Mouse (Mus musculus) thymus, postnatal 0 days (tissue): Measurements from ENCODE around the gene Hace1. TPM values are rescaled to one million over a fixed set of nuclear protein-coding genes. Genes with fewer than 3 reads are reported as not detected.
"Not testable (repeated sequence)": the region's sequence is repeated elsewhere in the genome, so short reads cannot be mapped to it uniquely, and the experiment has no call there.

Experiments
- DNase-seq: peaks from one replicate; pipeline ENCODE4 v3.0.0-alpha.2; 2015; ENCODE audit warnings: low spot score
- polyA plus RNA-seq: library from polyadenylated mRNA; unstranded; fragments of >200 nt; fragmentation: Nextera tagmentation; extraction: Ambion mirVana; gene quantifications from 2 replicates; pipeline ENCODE4 v1.2.1, GENCODE M21; 2015

Hace1 gene
- polyA plus RNA-seq: 12.4 and 13.5 TPM in 2 replicates

DNA sequence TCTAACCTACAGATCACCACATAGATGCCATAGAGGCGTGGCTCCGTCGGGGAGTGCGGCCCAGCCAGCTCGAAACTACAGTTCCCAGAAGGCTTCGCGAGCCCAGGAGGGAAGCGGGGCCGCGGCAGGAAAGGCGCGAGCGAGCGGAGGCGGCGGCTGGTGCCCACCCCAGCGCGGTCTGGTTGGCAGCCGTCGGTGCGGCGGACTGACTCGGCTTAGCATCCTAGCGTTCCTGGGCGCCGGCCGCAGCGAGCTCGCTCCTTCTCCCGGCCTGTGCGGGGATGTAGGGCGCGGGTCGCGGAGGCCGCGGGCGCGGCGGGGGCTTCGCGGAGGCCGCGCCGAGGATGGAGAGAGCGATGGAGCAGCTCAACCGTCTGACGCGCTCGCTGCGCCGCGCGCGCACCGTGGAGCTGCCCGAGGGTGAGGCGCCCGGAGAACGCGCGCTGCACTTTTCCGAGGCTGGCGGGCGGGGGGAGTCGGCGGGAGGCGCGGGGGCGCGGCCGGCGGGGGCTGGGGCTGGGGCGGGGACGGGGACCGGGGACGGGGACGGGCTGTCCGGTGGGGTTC lies at the start of gene Hace1:
TSS of gene Hace1 (plus strand) at position 99 of the 567 bp plus-strand sequence.
- DNase-seq: peak; percentile 88

DNA sequence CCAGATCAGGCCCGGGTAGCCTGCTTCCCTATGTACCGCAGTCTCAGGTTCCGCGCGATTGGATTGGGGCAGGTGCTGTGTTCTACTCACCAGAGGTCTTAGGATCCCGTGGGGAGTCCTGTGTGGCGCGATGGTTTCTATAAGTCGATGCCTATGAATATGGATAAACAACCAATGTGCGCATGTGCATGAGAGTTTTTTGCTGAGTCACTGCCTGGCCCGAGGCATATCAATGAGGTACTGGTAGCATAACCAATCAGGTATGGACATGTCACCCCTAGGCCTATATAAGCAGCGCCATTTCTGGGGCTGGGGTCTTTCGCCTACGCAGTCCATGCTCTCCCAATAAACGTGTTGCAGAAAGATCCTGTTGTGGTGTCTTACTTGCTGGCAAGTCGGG lies 40.3 kb upstream of the Hace1 start:
- not testable (repeated sequence) for DNase-seq

DNA sequence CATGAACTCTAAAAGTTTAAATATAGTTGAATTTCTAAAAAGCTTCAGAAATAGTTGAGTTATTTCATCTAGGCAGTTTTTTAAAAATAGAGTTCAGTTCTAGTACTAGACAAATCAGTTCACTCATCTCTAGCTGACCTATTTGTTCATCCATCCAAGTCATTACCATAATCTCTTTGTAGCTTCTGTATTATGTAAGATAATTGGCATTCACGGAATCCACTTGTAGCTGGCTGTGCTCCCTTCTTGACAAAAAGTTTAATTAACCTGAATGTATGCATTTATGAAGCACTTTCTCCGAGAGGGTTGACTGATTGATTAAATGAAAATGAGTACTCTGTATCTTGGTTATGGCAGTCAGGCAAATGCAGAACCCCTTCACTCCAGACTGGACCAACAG lies 34.9 kb upstream of the Hace1 start:
- no peak for DNase-seq

DNA sequence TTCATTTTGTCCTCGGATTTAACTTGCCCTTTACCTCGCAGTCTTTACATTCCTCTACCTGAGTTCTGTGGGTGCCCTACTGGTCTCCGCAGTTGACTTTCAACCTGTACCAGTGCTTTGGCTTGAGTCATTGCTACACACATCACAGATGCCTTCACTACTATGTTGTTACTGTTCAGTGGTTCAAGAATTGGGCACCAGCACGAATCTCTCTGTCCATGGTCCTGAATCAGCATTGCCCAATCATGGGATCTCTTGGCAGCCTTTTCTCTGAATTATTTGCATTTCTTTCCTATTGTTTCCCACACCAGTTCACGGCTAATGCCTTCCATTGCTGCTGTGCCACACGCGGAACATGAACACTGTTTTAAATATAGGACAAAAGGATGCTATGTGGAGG lies 30.8 kb upstream of the Hace1 start:
- DNase-seq: peak; percentile 34

DNA sequence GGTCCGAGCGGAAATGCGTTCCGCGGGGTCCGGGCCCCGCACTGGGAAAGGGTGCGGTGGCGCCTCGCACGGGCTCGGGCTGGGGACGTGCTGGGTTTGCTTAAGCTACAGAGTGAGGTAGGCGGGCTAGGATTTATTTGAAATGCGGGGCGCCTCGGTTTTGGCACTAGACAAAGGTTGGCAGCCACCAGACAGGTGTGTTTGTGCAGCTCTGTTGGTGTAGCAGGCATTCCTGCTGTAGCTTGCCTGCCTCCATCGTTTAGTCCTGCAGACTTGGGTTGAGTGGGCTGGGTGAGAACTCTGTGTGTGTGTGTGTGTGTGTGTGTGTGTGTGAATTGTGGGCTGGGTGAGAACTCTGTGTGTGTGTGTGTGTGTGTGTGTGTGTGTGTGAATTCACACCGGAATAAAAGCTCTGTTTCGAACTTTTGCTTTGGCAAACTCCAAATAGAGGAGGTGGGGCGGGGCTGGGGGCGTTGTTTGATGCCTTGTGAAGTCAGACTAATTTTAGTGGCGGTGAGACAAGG lies 731 bp downstream of the Hace1 start:
- peak; percentile 58 for DNase-seq

DNA sequence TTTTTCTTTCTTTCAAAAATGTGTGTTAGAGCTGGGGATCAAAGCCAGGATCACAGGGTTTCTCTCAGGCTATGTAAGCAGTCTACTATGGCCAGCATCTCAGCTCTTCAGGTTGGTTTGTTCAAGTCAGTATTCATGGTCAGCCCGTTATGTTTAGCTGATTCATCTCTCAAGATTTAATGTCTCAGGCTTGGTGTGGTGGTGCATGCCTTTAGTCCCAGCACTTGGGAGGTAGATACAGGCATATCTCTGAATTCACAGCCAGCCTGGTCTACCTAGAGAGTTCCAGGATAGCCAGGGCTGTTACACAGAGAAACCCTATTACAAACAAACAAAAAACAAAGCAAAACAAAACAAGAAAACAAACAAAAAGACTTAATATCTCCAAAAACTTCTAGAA lies 5.7 kb downstream of the Hace1 start:
- no peak for DNase-seq

DNA sequence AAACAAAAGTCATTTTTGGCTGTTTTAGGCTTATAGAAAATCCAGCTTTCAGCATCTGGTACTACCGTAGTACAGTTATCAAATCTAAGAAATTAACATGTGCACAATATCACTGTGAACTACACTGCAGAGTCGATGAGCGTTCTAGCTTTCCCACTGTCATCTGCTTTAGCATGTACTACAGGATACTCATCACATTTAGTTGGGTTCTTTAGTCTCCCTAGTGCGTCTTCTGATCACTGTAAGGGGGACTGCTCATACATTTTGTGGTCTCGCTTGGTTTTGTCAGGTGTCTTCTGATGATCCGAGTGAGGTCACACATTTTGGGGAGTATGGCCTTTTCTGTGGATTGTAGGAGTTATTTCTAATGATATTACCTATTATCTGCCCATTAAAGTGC lies 6.2 kb downstream of the Hace1 start:
- DNase-seq: no peak

DNA sequence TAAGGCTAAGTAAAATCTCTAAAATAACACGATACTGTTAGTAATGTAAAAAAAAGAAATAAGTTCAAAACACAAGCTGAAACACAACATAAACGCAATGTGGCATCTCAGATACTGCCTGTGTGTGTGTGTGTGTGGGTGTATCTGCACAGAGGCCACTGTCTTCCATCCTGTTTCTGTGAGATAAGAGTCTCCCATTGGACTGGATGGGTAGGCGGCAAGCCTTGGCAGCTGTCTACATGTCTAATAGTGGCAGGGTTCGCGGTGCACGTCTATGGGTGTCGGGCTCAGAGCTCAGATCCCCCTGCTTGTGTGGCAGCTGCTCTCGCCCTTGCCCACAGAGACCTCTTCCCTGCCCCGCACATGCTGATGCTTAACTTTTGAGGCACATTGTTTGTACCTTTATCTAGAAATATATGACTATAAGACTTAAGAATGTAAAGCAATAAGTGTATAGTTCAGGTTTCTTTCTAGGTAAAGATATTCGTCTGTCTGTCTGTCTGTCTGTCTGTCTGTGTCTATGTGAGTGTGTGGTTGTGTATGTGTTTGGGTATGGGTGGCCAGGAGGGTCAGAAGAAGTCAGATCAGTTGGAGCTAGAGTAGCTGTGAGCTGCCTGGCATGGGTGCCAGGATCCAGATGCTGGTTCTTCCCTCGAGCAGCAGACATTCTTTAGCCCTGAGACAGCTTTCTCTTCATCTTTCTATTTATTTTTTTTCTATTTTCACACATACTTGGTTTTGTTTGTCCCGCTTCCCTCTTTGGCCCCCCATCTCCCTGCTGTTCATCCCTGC lies 6.9 kb downstream of the Hace1 start:
- DNase-seq: no peak

DNA sequence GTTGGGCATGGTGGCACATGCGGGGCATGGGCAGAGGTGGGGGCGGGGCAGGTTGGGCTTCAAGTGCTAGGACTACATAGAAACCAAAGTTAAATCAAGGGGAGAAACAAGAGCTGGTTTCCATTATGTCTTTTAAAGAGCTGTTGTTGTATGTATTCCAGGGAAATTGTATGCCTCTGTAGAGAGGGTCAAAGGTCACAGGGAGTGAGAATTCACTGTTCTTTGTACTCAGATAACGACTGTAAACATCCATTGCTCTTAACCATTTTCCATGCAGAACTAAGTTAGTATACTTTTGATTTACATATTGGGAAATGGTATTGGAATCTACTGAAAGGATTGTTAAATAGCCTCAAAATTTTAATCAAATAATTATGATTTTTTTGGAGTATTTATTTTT lies 28.2 kb downstream of the Hace1 start:
- DNase-seq: no peak

DNA sequence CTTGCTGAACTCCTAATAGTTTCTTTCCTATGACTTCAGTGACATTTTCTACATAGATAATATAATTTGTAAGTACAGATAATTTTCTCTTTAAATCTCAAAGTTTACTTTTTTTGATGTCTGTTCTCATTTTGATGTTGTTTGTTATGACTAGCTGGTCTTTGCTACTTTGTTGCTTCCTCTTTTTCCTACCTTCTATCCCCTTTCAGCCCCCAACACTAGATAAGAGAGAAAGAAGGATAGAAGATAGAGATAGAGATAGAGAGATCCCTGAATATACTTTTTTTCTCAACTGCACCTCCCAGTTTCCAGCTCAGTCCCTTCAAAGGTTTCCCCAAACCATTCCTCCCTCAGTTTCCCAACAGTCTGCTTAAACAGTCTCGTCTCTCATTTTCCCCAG lies 33.1 kb downstream of the Hace1 start:
- no peak for DNase-seq

DNA sequence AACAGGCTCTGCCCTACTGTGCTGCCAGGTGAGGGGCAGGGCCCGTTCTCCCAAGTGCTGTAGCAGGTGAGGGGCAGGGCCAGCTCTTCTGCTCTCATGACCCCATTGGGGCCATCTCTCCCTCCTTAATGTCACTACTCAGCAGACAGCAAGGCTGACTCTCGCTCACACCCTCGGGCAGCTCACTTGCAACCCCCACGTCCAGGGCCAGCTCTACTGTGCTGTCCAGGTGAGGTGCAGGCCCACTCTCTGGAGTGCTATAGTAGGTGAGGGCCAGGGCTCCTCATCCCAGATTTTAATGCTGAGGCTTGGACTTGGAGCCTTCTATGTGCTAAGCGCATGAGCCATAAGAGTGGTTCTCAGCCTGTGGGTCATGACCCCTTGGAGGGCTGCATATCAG lies 38.4 kb downstream of the Hace1 start:
- no peak for DNase-seq

DNA sequence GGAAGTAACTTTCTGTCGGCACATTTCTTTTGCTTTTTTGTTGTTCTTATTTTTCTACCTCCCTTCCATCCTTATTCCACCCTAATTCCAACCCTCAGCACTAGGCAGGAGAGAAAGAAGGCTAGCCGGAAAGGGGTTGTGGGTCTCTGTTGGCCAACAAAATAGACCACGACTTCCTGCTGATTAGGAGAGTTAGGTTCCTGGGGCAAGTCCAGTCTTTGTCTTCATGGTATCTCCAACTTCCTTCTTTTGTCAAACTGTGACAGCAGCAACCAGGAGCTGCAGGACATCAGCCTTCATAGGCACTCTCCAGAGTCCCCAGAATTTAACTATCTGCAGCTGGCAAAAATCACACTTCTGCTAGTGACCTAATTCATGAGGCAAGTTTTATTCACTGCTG lies 41.4 kb downstream of the Hace1 start:
- no peak for DNase-seq

DNA sequence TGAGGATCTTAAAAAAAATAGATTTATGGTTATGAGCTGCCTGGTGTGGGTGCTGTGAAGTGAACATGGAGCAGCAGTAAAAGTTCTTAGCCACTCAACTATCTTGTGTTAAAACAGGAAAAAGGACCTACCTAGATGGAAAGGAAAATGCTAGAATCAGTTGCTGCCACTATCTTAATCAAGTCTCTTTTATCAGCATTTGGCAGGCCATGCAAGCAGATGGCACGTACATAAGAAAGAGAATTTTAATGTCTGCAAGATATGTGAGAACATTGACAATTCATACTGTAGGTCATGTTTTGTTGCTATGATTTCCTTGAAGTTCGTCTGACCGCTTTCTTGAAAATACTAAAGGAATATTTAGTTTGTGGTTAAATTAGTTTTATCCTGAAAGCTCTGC lies 54.4 kb downstream of the Hace1 start:
- no peak for DNase-seq

DNA sequence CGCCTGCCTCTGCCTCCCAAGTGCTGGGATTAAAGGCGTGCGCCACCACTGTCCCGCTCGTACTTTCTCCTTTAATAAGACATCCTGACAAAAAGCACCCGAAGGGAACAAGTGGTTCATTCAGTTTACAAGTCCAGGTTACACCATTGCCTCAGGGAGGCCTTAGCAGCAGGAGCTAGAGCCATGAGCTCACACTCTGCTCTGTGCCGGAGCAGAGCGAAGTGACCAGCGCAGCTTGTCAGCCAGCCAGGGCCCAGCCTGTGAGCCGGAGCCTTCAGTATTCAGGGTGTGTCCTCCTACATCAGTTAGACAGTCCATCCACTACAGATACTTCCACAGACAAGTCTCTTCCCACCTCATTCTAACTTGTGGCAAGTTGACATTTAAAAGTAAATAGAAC lies 55.0 kb downstream of the Hace1 start:
- DNase-seq: no peak

DNA sequence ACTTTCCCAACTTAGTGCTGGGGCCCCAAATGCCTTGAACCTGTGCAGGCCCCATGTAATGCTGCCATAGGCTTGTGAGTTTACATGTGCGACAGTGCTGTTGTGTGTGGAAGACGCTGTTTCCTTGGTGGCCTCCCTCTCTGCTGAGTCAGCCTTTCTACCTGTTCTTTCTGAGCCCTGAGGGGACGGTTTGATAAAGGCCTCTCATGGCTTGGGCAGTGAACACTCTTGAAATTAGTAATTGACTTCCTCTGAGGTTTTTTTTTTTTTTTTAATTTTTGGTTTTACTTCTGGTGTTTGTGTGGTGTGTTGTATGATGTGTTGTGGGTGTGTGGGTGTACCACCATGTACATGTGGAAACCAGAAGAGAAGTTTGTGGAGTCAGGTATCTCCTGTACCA lies 57.6 kb downstream of the Hace1 start:
- no peak for DNase-seq

DNA sequence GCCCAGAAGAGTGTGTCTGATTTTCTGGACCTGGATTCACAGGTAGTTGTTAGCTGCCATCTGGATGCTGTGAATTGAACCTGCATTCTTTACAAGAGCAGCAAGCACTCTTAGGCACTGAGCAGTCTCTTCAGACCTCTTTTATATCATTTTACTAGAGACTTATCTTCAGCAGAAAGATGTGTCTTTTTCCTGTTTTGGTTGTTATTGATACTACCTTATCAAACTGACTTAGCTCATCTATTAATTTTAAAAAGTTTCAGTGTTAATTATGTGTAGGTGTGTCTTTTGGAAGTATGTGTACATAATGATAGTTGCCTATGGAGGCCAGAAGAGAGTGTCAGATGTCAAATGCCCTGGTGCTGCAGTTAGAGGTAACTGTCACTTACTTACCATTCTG lies 62.1 kb downstream of the Hace1 start:
- no peak for DNase-seq

DNA sequence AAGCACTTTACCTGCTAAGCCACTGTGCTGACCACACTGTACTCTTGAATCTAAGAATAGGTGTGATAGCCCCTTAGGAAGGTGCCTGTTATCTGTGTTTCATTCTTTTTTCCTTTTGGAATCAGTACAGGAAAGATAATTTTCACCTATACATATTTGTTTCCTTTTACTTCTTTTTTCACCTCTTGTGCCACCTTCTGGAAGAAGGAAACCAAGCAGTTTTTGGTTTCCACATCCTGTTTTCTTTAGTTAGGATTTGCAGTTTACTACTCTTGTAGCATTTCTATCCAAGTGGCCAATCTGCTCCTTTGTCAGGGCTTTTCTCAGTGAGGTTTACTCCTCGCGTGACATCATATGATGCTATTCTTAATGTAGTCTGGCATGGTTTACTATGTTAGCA lies 76.4 kb downstream of the Hace1 start:
- DNase-seq: no peak

DNA sequence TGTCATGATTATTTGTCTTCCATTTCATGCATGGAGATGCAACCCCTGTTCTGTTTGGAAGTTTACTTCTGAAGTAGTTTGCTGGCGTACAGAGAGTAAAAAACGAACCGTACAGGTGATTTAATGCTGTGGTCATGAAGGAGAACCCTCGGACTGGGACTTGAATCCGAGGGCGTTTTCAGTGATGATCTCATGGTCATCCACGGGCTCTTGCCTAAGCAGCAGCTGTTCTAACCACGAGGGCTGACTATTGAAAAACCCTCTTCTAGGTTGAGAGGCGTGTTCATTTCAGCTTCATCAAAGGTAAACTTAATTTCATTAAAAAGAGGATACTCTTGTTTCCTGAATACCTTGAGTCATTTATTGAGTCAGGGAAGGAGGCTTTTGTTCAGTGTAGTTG lies 84.4 kb downstream of the Hace1 start:
- DNase-seq: no peak

DNA sequence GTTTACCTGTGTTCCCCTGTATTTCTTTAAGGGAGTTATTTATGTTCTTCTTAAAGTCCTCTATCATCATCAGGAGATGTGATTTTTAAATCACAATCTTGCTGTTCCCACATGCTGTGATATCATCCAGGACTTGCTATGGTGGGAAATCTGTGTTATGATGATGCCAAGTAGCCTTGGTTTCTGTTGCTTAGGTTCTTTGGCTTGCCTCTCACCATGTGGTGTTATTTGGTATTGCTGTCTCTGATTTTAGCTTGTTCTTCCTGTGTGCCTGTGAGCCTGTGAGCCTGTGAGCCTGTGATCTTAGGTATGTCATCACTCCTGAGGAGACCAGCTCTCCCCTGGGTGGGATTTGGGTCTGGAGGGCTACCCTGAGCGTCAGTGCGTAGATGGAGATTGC lies 90.6 kb downstream of the Hace1 start:
- no peak for DNase-seq

DNA sequence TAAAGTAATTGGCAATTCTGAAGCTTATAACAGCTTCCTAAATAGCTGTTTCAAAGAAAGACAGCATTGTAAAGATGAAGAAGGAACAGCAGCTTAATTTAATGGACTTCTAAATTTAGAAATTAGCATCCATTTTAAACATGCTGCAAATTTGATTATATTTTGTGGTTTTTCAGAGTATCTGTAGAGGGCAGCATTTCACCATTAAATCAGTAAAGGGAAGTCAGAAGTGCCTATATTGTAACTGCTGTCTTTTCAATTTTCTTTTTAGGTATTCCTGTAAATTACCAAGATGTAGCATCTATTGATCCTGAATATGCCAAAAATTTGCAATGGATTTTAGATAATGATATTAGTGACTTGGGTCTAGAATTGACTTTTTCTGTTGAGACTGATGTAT lies 99.2 kb downstream of the Hace1 start:
- DNase-seq: no peak

DNA sequence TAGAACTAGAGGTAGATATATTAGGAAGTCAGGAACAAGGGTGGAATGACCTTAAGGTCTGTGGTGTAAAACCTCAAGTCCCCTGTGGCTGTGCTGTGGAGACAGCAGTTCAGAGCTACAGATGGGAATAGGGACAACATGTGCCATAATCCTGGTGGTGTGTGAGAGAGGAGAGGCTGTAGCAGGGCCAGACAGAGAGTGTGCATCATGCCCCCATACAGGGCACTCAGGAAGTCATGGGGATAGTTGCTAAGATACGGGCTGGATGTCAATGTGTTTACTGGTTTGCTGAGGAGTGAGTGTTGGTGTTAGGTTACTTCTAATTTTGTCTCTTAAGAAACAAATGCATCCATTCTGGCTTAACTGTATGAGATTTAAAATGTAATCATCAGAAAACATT lies 108.6 kb downstream of the Hace1 start:
- no peak for DNase-seq

DNA sequence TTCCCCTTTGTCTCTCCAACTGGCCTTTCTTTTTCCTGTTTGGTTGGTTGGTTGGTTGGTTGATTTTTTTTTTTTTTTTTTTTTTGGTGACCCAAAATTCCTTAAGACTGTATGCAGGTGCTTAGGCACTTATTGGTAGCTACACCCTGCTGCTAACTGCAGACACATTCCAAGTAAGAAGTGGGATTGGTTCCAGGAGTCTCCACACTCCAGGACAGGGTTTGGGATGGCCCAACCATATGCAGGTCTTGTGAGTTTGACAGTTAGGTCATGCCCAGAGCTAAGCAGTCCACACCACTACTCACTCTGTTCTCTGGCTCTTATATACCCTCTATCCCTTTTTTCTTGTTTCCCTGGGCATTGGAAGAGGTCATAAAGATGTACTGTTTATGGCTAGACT lies 117.3 kb downstream of the Hace1 start:
- no peak for DNase-seq

DNA sequence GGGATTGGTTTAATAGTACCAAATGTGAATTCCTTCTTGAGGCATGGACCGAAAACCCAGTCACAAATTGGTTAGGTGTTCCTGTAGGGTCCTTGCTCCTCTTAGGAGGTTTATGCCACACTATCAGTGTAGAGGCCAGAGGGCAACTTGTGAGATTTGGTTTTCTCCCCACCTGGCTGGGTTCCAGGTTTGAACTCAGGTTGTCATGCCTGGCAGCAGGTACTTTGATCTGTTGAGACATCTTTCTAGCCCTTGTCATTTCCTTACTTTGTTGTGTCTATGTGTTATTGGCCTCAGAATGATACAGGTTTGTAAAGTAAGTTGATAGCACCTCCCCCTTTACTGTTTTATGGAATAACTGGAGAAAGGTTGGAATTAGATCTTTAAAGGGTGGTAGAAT lies 117.9 kb downstream of the Hace1 start:
- no peak for DNase-seq
